Mouse (Mus musculus): ENCODE measurements around the gene B3gnt7.

DNA sequence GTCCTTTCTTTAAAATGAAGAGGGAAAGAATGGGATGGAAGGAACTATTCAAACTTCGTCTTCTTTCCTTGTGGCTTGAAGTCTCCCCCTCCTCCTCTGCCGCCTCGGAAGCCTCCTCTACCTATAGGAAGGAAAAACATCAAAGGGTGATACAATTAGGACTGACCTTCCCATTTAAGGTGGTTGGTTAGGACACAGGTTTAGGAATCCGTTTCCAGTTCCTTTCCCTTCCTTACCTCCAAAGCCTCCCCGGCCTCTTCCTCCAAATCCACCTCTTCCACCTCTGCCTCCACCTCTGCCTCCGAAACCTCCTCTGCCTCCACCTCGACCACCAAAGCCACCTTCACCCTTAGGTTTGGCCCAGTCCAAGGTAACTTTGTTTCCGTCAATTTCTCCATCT, 47.9 kb downstream of the B3gnt7 start:
- TF ChIP-seq CTCF (IDR thresholded peaks at IDR 0.05; ENCODE audit: insufficient read depth, low read length) (no peak), POLR2A (IDR thresholded peaks at IDR 0.05; ENCODE audit: borderline replicate concordance, extremely low read depth, low read depth, low read length) (no peak)
